Mouse (Mus musculus) ovary, postnatal 10 days (tissue): ENCODE data around the gene Adam34.
"Not testable (repeated sequence)": the region's sequence is repeated elsewhere in the genome, so short reads cannot be mapped to it uniquely, and the experiment has no call there.

Experiments
- DNase-seq: peaks from one replicate; pipeline ENCODE4 v3.0.0; 2022; ENCODE audit warnings: low spot score

The Adam34 gene

GRCm38 (mm10) chr8:43709949-43710348, at the start of gene Adam34:
Gene Adam34, minus strand, starts transcription at chr8:43710049.
- no peak for DNase-seq

GRCm38 (mm10) chr8:43627176-43627575, 82.7 kb downstream of the Adam34 start, which contains the start of gene Gm5346:
Gene Gm5346, minus strand, starts transcription at chr8:43627276.
- no peak for DNase-seq

GRCm38 (mm10) chr8:43616046-43616445, 93.8 kb downstream of the Adam34 start:
- DNase-seq: no peak

GRCm38 (mm10) chr8:43603657-43604056, 106.2 kb downstream of the Adam34 start:
- DNase-seq: not testable (repeated sequence)

GRCm38 (mm10) chr8:43603166-43603565, 106.7 kb downstream of the Adam34 start:
- not testable (repeated sequence) for DNase-seq
